Mouse (Mus musculus): ENCODE measurements at regions not wholly inside any gene's neighbourhood (a gene's known extent, or its start where the extent isn't known, plus 50 kb on each side); places are given as distances from the start of the nearest gene placed in this dataset.

- no peak overlapping the region for H3K4me3 ChIP-seq
- H3K9me3 ChIP-seq (replicated peaks): no peaks in the 10 kb centered on the region
- H3K4me1 ChIP-seq: peaks cover 11% of the 10 kb centered on the region
- peaks cover 19% of the 10 kb centered on the region for H3K27me3 ChIP-seq (ENCODE audit: low read depth, poor library complexity, severe bottlenecking)
- no peak for DNase-seq (ENCODE audit: low spot score)
- no peaks in the 10 kb centered on the region for H3K36me3 ChIP-seq
- no peak overlapping the region for H3K27ac ChIP-seq (replicated peaks)
- 85% methylated on average over 3 of the region's 3 CpGs for WGBS
Measured at GRCm38 (mm10) chr8:9025872-9026271, 335.6 kb upstream of the Arglu1 start.

GRCm38 (mm10) chr8:9025378-9025777, 335.1 kb upstream of the Arglu1 start:
- WGBS: 89% methylated on average over 3 of the region's 3 CpGs
- Histone ChIP-seq H3K36me3 (no peaks in the 10 kb centered on the region), H3K27me3 (ENCODE audit: low read depth, poor library complexity, severe bottlenecking) (peaks cover 18% of the 10 kb centered on the region), H3K9me3 (replicated peaks) (no peaks in the 10 kb centered on the region), H3K27ac (replicated peaks) (no peak overlapping the region), H3K4me1 (peaks cover 7% of the 10 kb centered on the region), H3K4me3 (no peak overlapping the region)
- DNase-seq (ENCODE audit: low spot score): no peak

GRCm38 (mm10) chr8:9020744-9021143, 330.4 kb upstream of the Arglu1 start:
- Histone ChIP-seq H3K27ac (replicated peaks) (no peak overlapping the region), H3K4me1 (no peaks in the 10 kb centered on the region), H3K27me3 (ENCODE audit: low read depth, poor library complexity, severe bottlenecking) (no peaks in the 10 kb centered on the region), H3K4me3 (no peak overlapping the region), H3K9me3 (replicated peaks) (no peaks in the 10 kb centered on the region), H3K36me3 (no peaks in the 10 kb centered on the region)
- 87% methylated on average over 2 of the region's 2 CpGs for WGBS
- no peak for DNase-seq (ENCODE audit: low spot score)

GRCm38 (mm10) chr8:9020180-9020579, 329.9 kb upstream of the Arglu1 start:
- WGBS: 87% methylated on average over 3 of the region's 3 CpGs
- DNase-seq (ENCODE audit: low spot score): no peak
- no peaks in the 10 kb centered on the region for H3K36me3 ChIP-seq

GRCm38 (mm10) chr8:9011785-9012510, 321.6 kb upstream of the Arglu1 start:
- no peaks in the 10 kb centered on the region for H3K9me3 ChIP-seq (replicated peaks)
- no peak overlapping the region for H3K27ac ChIP-seq (replicated peaks)
- H3K27me3 ChIP-seq (ENCODE audit: low read depth, poor library complexity, severe bottlenecking): no peaks in the 10 kb centered on the region
- H3K4me3 ChIP-seq: no peak overlapping the region
- WGBS: 71% methylated on average over 3 of the region's 3 CpGs
- no peaks in the 10 kb centered on the region for H3K4me1 ChIP-seq
- no peaks in the 10 kb centered on the region for H3K36me3 ChIP-seq
- no peak for DNase-seq (ENCODE audit: low spot score)

More at GRCm38 (mm10) chr8:9020180-9020579, 329.9 kb upstream of the Arglu1 start:
- no peaks in the 10 kb centered on the region for H3K4me1 ChIP-seq
- no peaks in the 10 kb centered on the region for H3K27me3 ChIP-seq (ENCODE audit: low read depth, poor library complexity, severe bottlenecking)
- no peak overlapping the region for H3K27ac ChIP-seq (replicated peaks)
- H3K4me3 ChIP-seq: no peak overlapping the region
- H3K9me3 ChIP-seq (replicated peaks): no peaks in the 10 kb centered on the region

- no peaks in the 10 kb centered on the region for H3K27me3 ChIP-seq (ENCODE audit: low read depth, poor library complexity, severe bottlenecking)
- no peaks in the 10 kb centered on the region for H3K4me1 ChIP-seq
- H3K4me3 ChIP-seq: no peak overlapping the region
- H3K9me3 ChIP-seq (replicated peaks): no peaks in the 10 kb centered on the region
- WGBS: 87% methylated on average over 11 of the region's 11 CpGs
- H3K27ac ChIP-seq (replicated peaks): no peak overlapping the region
- H3K36me3 ChIP-seq: no peaks in the 10 kb centered on the region
- DNase-seq (ENCODE audit: low spot score): peak; percentile 7
Measured at GRCm38 (mm10) chr8:9008006-9008780, 317.9 kb upstream of the Arglu1 start.

- H3K36me3 ChIP-seq: no peaks in the 10 kb centered on the region
- WGBS: 83% methylated on average over 5 of the region's 5 CpGs
- H3K4me3 ChIP-seq: no peak overlapping the region
- no peak for DNase-seq (ENCODE audit: low spot score)
- no peak overlapping the region for H3K27ac ChIP-seq (replicated peaks)
- H3K4me1 ChIP-seq: peaks cover 14% of the 10 kb centered on the region
- H3K27me3 ChIP-seq (ENCODE audit: low read depth, poor library complexity, severe bottlenecking): peaks cover 16% of the 10 kb centered on the region
- no peaks in the 10 kb centered on the region for H3K9me3 ChIP-seq (replicated peaks)
Measured at GRCm38 (mm10) chr8:8999914-9000313, 309.6 kb upstream of the Arglu1 start.

- WGBS: 75% methylated on average over 7 of the region's 7 CpGs
- DNase-seq (ENCODE audit: low spot score): no peak
Measured at GRCm38 (mm10) chr8:8997621-8998020, 307.3 kb upstream of the Arglu1 start.

GRCm38 (mm10) chr8:8994596-8995189, 304.4 kb upstream of the Arglu1 start:
- Histone ChIP-seq H3K4me1 (peaks cover 51% of the 10 kb centered on the region), H3K27ac (replicated peaks) (peak overlapping the region; percentile 86), H3K9me3 (replicated peaks) (no peaks in the 10 kb centered on the region), H3K27me3 (ENCODE audit: low read depth, poor library complexity, severe bottlenecking) (peaks cover 46% of the 10 kb centered on the region), H3K36me3 (no peaks in the 10 kb centered on the region), H3K4me3 (peak overlapping the region; percentile 52)
- WGBS: under 1% methylated on average over 17 of the region's 17 CpGs
- peak; percentile 71 for DNase-seq (ENCODE audit: low spot score)

More at GRCm38 (mm10) chr8:8997621-8998020, 307.3 kb upstream of the Arglu1 start:
- Histone ChIP-seq H3K27me3 (ENCODE audit: low read depth, poor library complexity, severe bottlenecking) (peaks cover 26% of the 10 kb centered on the region), H3K4me3 (no peak overlapping the region), H3K36me3 (no peaks in the 10 kb centered on the region), H3K9me3 (replicated peaks) (no peaks in the 10 kb centered on the region), H3K4me1 (peaks cover 34% of the 10 kb centered on the region), H3K27ac (replicated peaks) (no peak overlapping the region)

GRCm38 (mm10) chr8:8994008-8994407, 303.7 kb upstream of the Arglu1 start:
- DNase-seq (ENCODE audit: low spot score): peak; percentile 28
- peaks cover 53% of the 10 kb centered on the region for H3K27me3 ChIP-seq (ENCODE audit: low read depth, poor library complexity, severe bottlenecking)
- WGBS: 16% methylated on average over 7 of the region's 7 CpGs
- no peaks in the 10 kb centered on the region for H3K36me3 ChIP-seq
- peaks cover 51% of the 10 kb centered on the region for H3K4me1 ChIP-seq
- H3K4me3 ChIP-seq: peak overlapping the region; percentile 52
- no peaks in the 10 kb centered on the region for H3K9me3 ChIP-seq (replicated peaks)
- peak overlapping the region; percentile 86; the same call in 1 of the 2 replicates for H3K27ac ChIP-seq (replicated peaks)

GRCm38 (mm10) chr8:8992461-8993032, 302.2 kb upstream of the Arglu1 start:
- H3K4me1 ChIP-seq: peaks cover 48% of the 10 kb centered on the region
- H3K36me3 ChIP-seq: no peaks in the 10 kb centered on the region
- 0 out of 2 replicates have a peak, but pooled peaks cover 4% of the 10 kb centered on the region for H3K9me3 ChIP-seq (replicated peaks)
- 8% methylated on average over 11 of the region's 11 CpGs for WGBS
- H3K4me3 ChIP-seq: peak overlapping the region; percentile 28; the same call in 1 of the 2 replicates
- H3K27ac ChIP-seq (replicated peaks): peak overlapping the region; percentile 67
- DNase-seq (ENCODE audit: low spot score): peak; percentile 82
- H3K27me3 ChIP-seq (ENCODE audit: low read depth, poor library complexity, severe bottlenecking): peaks cover 61% of the 10 kb centered on the region

GRCm38 (mm10) chr8:8991026-8991425, 300.7 kb upstream of the Arglu1 start:
- Histone ChIP-seq H3K4me3 (no peak overlapping the region), H3K4me1 (peaks cover 51% of the 10 kb centered on the region), H3K36me3 (no peaks in the 10 kb centered on the region), H3K27me3 (ENCODE audit: low read depth, poor library complexity, severe bottlenecking) (peaks cover 59% of the 10 kb centered on the region), H3K27ac (replicated peaks) (no peak overlapping the region), H3K9me3 (replicated peaks) (0 out of 2 replicates have a peak, but pooled peaks cover 9% of the 10 kb centered on the region)
- no peak for DNase-seq (ENCODE audit: low spot score)
- 82% methylated on average over 8 of the region's 8 CpGs for WGBS

Data from midbrain, embryonic 10.5 days (tissue).